In genomic region chr7:90131831-90132241, GRCm38 (mm10) we compare ENCODE assay signal across 8 mouse cellular contexts. TPM values are rescaled to one million over a fixed set of nuclear protein-coding genes. Genes with fewer than 3 reads are reported as not detected.
DNase-seq lines count a peak whose midpoint lies in the region; ATAC-seq and TF ChIP-seq lines count a peak whose summit lies in the region.

No protein-coding gene starts in this region.

- peak overlapping the region; percentile 82 for H3K4me2 ChIP-seq in heart, postnatal 0 days (ENCODE audit: low read depth, low read length)
- H3K4me2 ChIP-seq in limb, embryonic 12.5 days: peak overlapping the region; percentile 70
- peak overlapping the region; percentile 90 for H3K4me2 ChIP-seq in neural tube, embryonic 14.5 days (ENCODE audit: low read depth, low read length)

- H3K4me3 ChIP-seq in erythroblast, embryonic 14.5 days (replicated peaks): peak overlapping the region; percentile 100
- peak overlapping the region; percentile 97 for H3K4me3 ChIP-seq in brown adipose tissue, adult 24 weeks (ENCODE audit: insufficient read depth, low read depth, low read length)
- peak overlapping the region; percentile 96 for H3K4me3 ChIP-seq in heart, postnatal 0 days (ENCODE audit: low read depth, low read length)
- H3K4me3 ChIP-seq in limb, embryonic 12.5 days (replicated peaks): peak overlapping the region; percentile 89
- H3K4me3 ChIP-seq in neural tube, embryonic 14.5 days (ENCODE audit: low read depth, low read length): peak overlapping the region; percentile 94

- no peak for TF ChIP-seq CTCF in heart, postnatal 0 days (IDR thresholded peaks at IDR 0.05; ENCODE audit: low read depth)

- peaks cover 58% of the 10 kb centered on the region for H3K4me1 ChIP-seq in erythroblast, embryonic 14.5 days (ENCODE audit: control insufficient read depth)
- H3K4me1 ChIP-seq in brown adipose tissue, adult 24 weeks (ENCODE audit: control insufficient read depth, insufficient read depth, insufficient read length, low read length): peaks cover 6% of the 10 kb centered on the region
- H3K4me1 ChIP-seq in heart, postnatal 0 days (ENCODE audit: control insufficient read depth, insufficient read depth): peaks cover 21% of the 10 kb centered on the region
- H3K4me1 ChIP-seq in limb, embryonic 12.5 days (replicated peaks): peaks cover 14% of the 10 kb centered on the region
- peaks cover 11% of the 10 kb centered on the region; the same call in 1 of the 2 replicates for H3K4me1 ChIP-seq in neural tube, embryonic 14.5 days (ENCODE audit: control insufficient read depth, insufficient read depth, low read length)

- no peak for ATAC-seq in erythroblast, adult 5-6 weeks (replicated peaks; ENCODE audit: low FRiP score, poor library complexity, severe bottlenecking)
- ATAC-seq in heart, postnatal 0 days (ENCODE audit: insufficient read depth, low read depth): no peak
- no peak for ATAC-seq in limb, embryonic 12.5 days (ENCODE audit: insufficient number of reproducible peaks, insufficient read depth, low FRiP score, low TSS enrichment, low read depth)
- ATAC-seq in neural tube, embryonic 14.5 days (ENCODE audit: low read depth): no peak

- no peak for TF ChIP-seq EP300 in heart, postnatal 0 days (IDR thresholded peaks at IDR 0.05; ENCODE audit: low read depth)

- H3K9ac ChIP-seq in heart, postnatal 0 days (replicated peaks; ENCODE audit: low read depth, low read length): peak overlapping the region; percentile 100
- peak overlapping the region; percentile 96 for H3K9ac ChIP-seq in limb, embryonic 12.5 days (replicated peaks)
- H3K9ac ChIP-seq in neural tube, embryonic 14.5 days (replicated peaks; ENCODE audit: low read depth, low read length): peak overlapping the region; percentile 85

- peaks cover 53% of the 10 kb centered on the region for H3K36me3 ChIP-seq in erythroblast, embryonic 14.5 days (ENCODE audit: control insufficient read depth)
- no peaks in the 10 kb centered on the region for H3K36me3 ChIP-seq in heart, postnatal 0 days (replicated peaks; ENCODE audit: control insufficient read depth, insufficient read depth, low read length)
- H3K36me3 ChIP-seq in limb, embryonic 12.5 days: no peaks in the 10 kb centered on the region
- H3K36me3 ChIP-seq in neural tube, embryonic 14.5 days (ENCODE audit: control insufficient read depth, insufficient read depth, low read length): no peaks in the 10 kb centered on the region

- WGBS in heart, postnatal 0 days: 3% methylated on average over 7 of the region's 7 CpGs
- WGBS in limb, embryonic 12.5 days: 15% methylated on average over 7 of the region's 7 CpGs
- WGBS in neural tube, embryonic 14.5 days: 14% methylated on average over 7 of the region's 7 CpGs

- H3K27me3 ChIP-seq in erythroblast, embryonic 14.5 days (ENCODE audit: control insufficient read depth): no peaks in the 10 kb centered on the region
- no peaks in the 10 kb centered on the region for H3K27me3 ChIP-seq in heart, postnatal 0 days (ENCODE audit: control insufficient read depth, insufficient read depth, low read length)
- H3K27me3 ChIP-seq in limb, embryonic 12.5 days: no peaks in the 10 kb centered on the region
- H3K27me3 ChIP-seq in neural tube, embryonic 14.5 days (ENCODE audit: control insufficient read depth, insufficient read depth, low read length): no peaks in the 10 kb centered on the region

- DNase-seq in heart, postnatal 0 days (ENCODE audit: low spot score): peak; percentile 37
- no peak for DNase-seq in frontal cortex, adult 2 months (ENCODE audit: extremely low spot score in 1 of 2, low spot score in 1 of 2)
- DNase-seq in thymus, adult 18-20 months: no peak

- H3K27ac ChIP-seq in brown adipose tissue, adult 24 weeks (replicated peaks; ENCODE audit: low read depth, low read length): peak overlapping the region; percentile 100
- H3K27ac ChIP-seq in heart, postnatal 0 days (ENCODE audit: low read depth): peak overlapping the region; percentile 100
- H3K27ac ChIP-seq in limb, embryonic 12.5 days: peak overlapping the region; percentile 8; the same call in 1 of the 2 replicates
- H3K27ac ChIP-seq in neural tube, embryonic 14.5 days (ENCODE audit: low read depth, low read length): no peak overlapping the region

- no peaks in the 10 kb centered on the region for H3K9me3 ChIP-seq in erythroblast, embryonic 14.5 days (ENCODE audit: control insufficient read depth, low read length)
- no peaks in the 10 kb centered on the region for H3K9me3 ChIP-seq in heart, postnatal 0 days (replicated peaks; ENCODE audit: control insufficient read depth, low read length)
- no peaks in the 10 kb centered on the region for H3K9me3 ChIP-seq in limb, embryonic 12.5 days
- no peaks in the 10 kb centered on the region for H3K9me3 ChIP-seq in neural tube, embryonic 14.5 days (ENCODE audit: control insufficient read depth, low read length)

RNA-seq across cellular contexts. Expression of gene Picalm, which starts 1.8 kb away (rescaled TPM):
- 29.3 and 37.6 TPM in 2 replicates for polyA plus RNA-seq in erythroblast, embryonic 14.5 days (2012)
- 800 and 869 TPM in 2 replicates for total RNA-seq in erythroblast, adult 5-6 weeks (2015; ENCODE audit: low replicate concordance)
- total RNA-seq in erythroblast, adult 5-6 weeks (2017; ENCODE audit: low replicate concordance): 1,037 and 1,102 TPM in 2 replicates
- polyA plus RNA-seq in brown adipose tissue, adult 24 weeks (2012; ENCODE audit: insufficient read depth, insufficient read length, missing spikeins): 125 and 126 TPM in 2 replicates
- total RNA-seq in heart, postnatal 0 days (2014; rRNA removed; ENCODE audit: low replicate concordance): 169 and 208 TPM in 2 replicates
- 25.2 and 29.2 TPM in 2 replicates for polyA plus RNA-seq in heart, postnatal 0 days (2015; fragmentation: Nextera tagmentation; extraction: Ambion mirVana)
- polyA plus RNA-seq in limb, embryonic 12.5 days (2016; fragmentation: Nextera tagmentation; extraction: Ambion mirVana): 39.2 and 45.4 TPM in 2 replicates
- polyA plus RNA-seq in neural tube, embryonic 14.5 days (2014; fragmentation: Nextera tagmentation; extraction: Ambion mirVana): 58.0 and 59.0 TPM in 2 replicates
- 115 and 118 TPM in 2 replicates for polyA plus RNA-seq in frontal cortex, adult 2 months (2012; rRNA removed)
